Mouse (Mus musculus) adrenal gland (tissue): Measurements from ENCODE around the gene Olfr898.

Source experiments
- intact Hi-C: fragments of 180-260 bp; cut with DNase I; formaldehyde crosslinking; loops from one replicate; pipeline ENCODE4 v1.15.1; 2025
- long read RNA-seq, 2 experiments: library from polyadenylated mRNA; unstranded; transcript quantifications; one replicate each; pipeline ENCODE4 v2.0.0; 2020; ENCODE audit warnings: borderline replicate concordance in 1 of 2; ENCODE audit not compliant: insufficient replicate concordance in 1 of 2

The Olfr898 gene
- long read RNA-seq, experiment 1: 0 reads
- long read RNA-seq, experiment 2: 0 reads

GRCm38 (mm10) chr9:38348111-38348510, at the start of gene Olfr898:
TSS of gene Olfr898 (plus strand) at chr9:38348411.
- intact Hi-C loops: no loop called here

GRCm38 (mm10) chr9:38328760-38329159, 19.5 kb upstream of the Olfr898 start, which contains the start of gene Olfr25:
TSS of gene Olfr25 (plus strand) at chr9:38329060.
- intact Hi-C loops: no loop called here

DNA sequence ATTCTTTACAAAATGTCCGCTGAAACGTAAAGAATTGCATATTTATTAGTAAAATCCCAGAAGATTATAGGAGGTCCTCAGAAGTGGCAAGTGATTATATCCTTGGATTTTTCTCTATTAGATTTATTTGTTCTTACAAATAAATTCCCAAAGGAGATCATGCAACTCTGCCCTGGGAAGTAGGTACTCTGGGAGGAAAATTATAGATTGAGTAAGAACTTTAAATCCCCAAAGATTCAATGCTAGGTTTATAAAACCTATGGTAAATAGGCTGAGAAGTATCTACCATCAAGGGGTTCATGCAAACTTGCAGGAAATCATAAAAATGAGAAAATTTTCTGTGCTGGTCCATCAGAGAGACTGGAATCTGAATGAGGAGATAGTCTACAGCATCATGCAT, 18.4 kb downstream of the Olfr898 start, which contains the start of gene Olfr250:
Olfr250 (plus strand) TSS at position 301 of the 400 bp plus-strand sequence.
- intact Hi-C loops: no loop called here

DNA sequence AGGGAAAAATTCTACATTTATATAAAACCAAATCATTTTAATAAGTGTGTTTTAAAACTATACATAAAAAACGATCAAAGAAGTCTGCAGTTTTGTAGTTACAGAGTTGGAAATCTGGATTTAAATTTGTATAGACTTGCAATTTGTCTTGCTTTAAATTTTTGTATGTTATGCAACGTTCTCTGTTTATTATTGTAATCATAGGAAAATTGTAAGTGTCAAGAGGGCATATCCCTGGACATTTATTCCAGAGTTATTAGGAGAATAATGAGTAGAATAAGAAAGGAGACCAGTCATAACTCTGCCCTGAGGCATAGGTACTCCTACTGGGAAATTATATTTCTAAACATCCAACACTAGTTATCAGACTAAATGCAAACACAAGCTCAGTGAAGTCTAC, 28.6 kb downstream of the Olfr898 start, which contains the start of gene Olfr251:
Olfr251 (plus strand) TSS at position 301 of the 400 bp plus-strand sequence.
- intact Hi-C loops: no loop called here

DNA sequence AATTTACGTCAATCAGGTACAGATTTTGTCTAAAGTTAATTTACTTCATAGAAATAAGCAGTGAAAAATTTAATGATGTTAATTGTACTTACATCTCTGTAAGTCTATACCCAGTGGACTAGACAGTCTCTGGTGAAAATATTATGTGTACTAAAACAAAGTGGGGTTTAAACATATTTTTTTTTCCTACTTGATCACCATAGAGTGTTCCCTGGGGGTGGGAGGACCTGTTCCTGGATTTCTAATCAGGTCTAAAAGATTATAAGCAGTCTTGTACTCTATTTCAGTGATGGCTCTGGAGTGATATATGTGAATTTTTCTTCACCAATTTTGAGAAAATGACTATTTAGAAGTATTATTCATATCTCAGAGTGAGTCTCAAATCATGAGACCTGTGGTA, 53.2 kb downstream of the Olfr898 start, which contains the start of gene Olfr147:
Olfr147 (plus strand) TSS at position 301 of the 400 bp plus-strand sequence.
- intact Hi-C loops: no loop called here
